Mouse (Mus musculus) bone marrow, adult 2 months (tissue): ENCODE results near the gene Olfm1.

Experiments used
- CTCF ChIP-seq: fragments of 200-500 bp; IDR thresholded peaks from 2 replicates; pipeline ENCODE4 v1.5.1; 2011; ENCODE audit warnings: low read length, control low read depth; ENCODE audit not compliant: control insufficient read depth, insufficient read depth
- POLR2A ChIP-seq: fragments of 200-500 bp; IDR thresholded peaks from 2 replicates; pipeline ENCODE4 v1.6.1; 2011; ENCODE audit warnings: low read depth, mild to moderate bottlenecking, control low read depth, low read length, borderline replicate concordance; ENCODE audit not compliant: control insufficient read depth

DNA sequence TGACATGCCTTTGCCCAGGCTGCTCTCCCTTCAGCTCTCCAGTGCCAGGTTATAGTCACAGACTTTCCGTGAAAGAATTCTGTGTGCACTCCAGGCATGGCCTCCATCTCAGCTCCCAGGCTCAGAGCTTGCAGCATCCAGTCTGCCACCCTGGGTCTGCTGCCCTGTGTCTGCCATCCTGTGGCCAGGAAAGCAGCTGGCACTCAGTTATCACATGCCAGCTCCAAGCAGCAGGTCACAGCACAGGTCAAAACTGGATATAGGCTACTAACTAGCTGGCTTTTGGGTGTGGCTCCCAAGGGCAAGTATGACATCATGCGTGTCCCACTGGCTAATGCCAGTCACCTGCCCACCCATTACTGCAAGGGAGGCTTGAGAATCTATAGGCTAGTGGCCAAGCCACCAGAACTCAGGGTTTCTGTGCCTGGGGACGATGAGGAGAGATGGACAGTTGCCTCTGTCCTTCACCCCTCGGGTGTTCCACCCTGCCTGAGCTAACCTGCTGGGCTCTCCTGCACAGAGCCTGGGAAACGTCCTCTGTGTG lies 53.4 kb downstream of the Olfm1 start:
- TF ChIP-seq CTCF (no peak), POLR2A (no peak)
